Mouse (Mus musculus) cortical plate, adult 2 months (tissue): ENCODE results near the gene Smim13.

ENCODE experiments used
- CTCF ChIP-seq: fragments of 200-500 bp; IDR thresholded peaks from 2 replicates; pipeline ENCODE4 v1.5.1; 2011; ENCODE audit warnings: mild to moderate bottlenecking, control low read depth, low read length; ENCODE audit not compliant: insufficient read depth; ENCODE audit errors: extremely low read depth
- POLR2A ChIP-seq: fragments of 200-500 bp; IDR thresholded peaks from 2 replicates; pipeline ENCODE4 v1.6.1; 2011; ENCODE audit warnings: mild to moderate bottlenecking, low read length, control low read depth; ENCODE audit not compliant: insufficient read depth; ENCODE audit errors: extremely low read depth

DNA sequence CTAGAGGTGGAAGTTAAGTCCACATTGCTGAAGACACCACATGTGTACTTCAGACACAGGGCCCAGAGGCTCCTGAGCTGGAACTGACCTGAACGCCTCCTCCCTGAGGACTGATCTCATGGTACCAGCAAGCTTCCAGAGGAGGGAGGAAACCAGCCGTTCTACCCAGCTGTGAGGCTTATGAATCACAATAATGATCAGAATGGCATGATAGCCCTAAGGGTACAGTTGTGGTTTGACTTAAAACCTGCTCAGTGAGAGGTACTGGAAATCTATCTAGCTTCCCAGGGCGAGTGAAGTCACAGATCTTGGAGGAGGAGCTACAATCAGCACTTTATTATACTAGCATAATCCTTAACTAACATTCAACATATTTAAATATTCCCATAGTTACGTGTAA lies 35.8 kb downstream of the Smim13 start:
- no peak for TF ChIP-seq CTCF
- no peak for TF ChIP-seq POLR2A
